In genomic region chr2:28518231-28518630, GRCm38 (mm10) we compare ENCODE assay signal across 10 mouse cellular contexts. TPM values are rescaled to one million over a fixed set of nuclear protein-coding genes. Genes with fewer than 3 reads are reported as not detected.
DNase-seq lines count a peak whose midpoint lies in the region; ATAC-seq and TF ChIP-seq lines count a peak whose summit lies in the region.
"Had no signal": no experiment of that assay in that cellular context is flagged by ENCODE, and none has a peak within 500 bp of the region (broad histone marks: within the 10 kb centered on the region; RNA-seq: fewer than 3 reads in every experiment).

No protein-coding gene starts in this region.

- in situ Hi-C loops in CH12.LX (cut with MboI; ENCODE audit: low pct_ligation_motif_present, low pct_unique_long_range_greater_than_20kb, low sequenced_read_pairs), result no loop called here

- peaks cover 7% of the 10 kb centered on the region for H3K27me3 ChIP-seq in CH12.LX (replicated peaks)
- no peaks in the 10 kb centered on the region for H3K27me3 ChIP-seq in forebrain, embryonic 16.5 days (replicated peaks; ENCODE audit: control insufficient read depth, insufficient read depth, low read length)

- peak; percentile 41 for ATAC-seq in forebrain, embryonic 16.5 days

- TF ChIP-seq EP300 in CH12.LX (IDR thresholded peaks at IDR 0.05; ENCODE audit: low read length), result no peak

- TF ChIP-seq CTCF in CH12.LX (conservative IDR thresholded peaks at IDR 0.05 in 1 of 2, IDR thresholded peaks at IDR 0.05 in 1 of 2; ENCODE audit: low read depth in 2 of 2, low read length in 2 of 2), result no peak

- intact Hi-C loops in heart, postnatal 10 days (cut with DNase I), result no loop called here

- H3K4me2 ChIP-seq in CH12.LX (ENCODE audit: insufficient read depth, low read depth, poor library complexity, severe bottlenecking), result 0 out of 2 replicates have a peak overlapping the region, but pooled peaks have one; percentile 18
- H3K4me2 ChIP-seq in forebrain, embryonic 16.5 days (ENCODE audit: low read length), result peak overlapping the region; percentile 26

- no peak for TF ChIP-seq RAD21 in CH12.LX (IDR thresholded peaks at IDR 0.05; ENCODE audit: low read depth, low read length)

- WGBS in forebrain, embryonic 16.5 days, result 23% methylated on average over 2 of the region's 2 CpGs

- H3K9ac ChIP-seq in CH12.LX (ENCODE audit: insufficient read depth, low read depth), result no peak overlapping the region
- H3K9ac ChIP-seq in forebrain, embryonic 16.5 days (replicated peaks; ENCODE audit: low read depth, low read length), result no peak overlapping the region
- H3K9ac ChIP-seq: heart, embryonic 13.5 days had no signal

- peak; percentile 27 to 49 for DNase-seq in layer of hippocampus, postnatal 10 days (ENCODE audit: low spot score in 2 of 2)
- DNase-seq in layer of hippocampus, postnatal 25 days (ENCODE audit: extremely low spot score in 1 of 2, low spot score in 1 of 2), result no peak
- peak; percentile 79 for DNase-seq in CH12.LX (ENCODE audit: extremely low read depth)
- DNase-seq in naive thymus-derived CD4-positive, alpha-beta T cell, adult 2 months (ENCODE audit: low read depth), result peak; percentile 80
- DNase-seq in lung, postnatal 14 days, result no peak
- no peak for DNase-seq in gastrocnemius, postnatal 25 days
- DNase-seq in heart, postnatal 10 days, result no peak

- H3K4me1 ChIP-seq in CH12.LX (ENCODE audit: control insufficient read depth in 1 of 2, insufficient read depth in 2 of 2), result peaks cover 31 to 66% of the 10 kb centered on the region in 2 experiments
- H3K4me1 ChIP-seq in forebrain, embryonic 16.5 days (replicated peaks; ENCODE audit: control insufficient read depth, insufficient read depth, low read length), result peaks cover 70% of the 10 kb centered on the region

- no peaks in the 10 kb centered on the region for H3K9me3 ChIP-seq in CH12.LX (replicated peaks; ENCODE audit: low read length)
- H3K9me3 ChIP-seq in forebrain, embryonic 16.5 days (ENCODE audit: control insufficient read depth, low read length), result no peaks in the 10 kb centered on the region
- H3K9me3 ChIP-seq: heart, embryonic 13.5 days had no signal

- no peak overlapping the region for H3K4me3 ChIP-seq in CH12.LX (replicated peaks in 1 of 3; ENCODE audit: low read depth in 2 of 3, low read length in 2 of 3, poor library complexity in 1 of 3)
- no peak overlapping the region for H3K4me3 ChIP-seq in forebrain, embryonic 16.5 days (replicated peaks; ENCODE audit: low read length)
- H3K4me3 ChIP-seq: heart, embryonic 13.5 days had no signal

- dilution Hi-C loops in CH12.LX (cut with MboI; ENCODE audit: extremely low pct_ligation_motif_present, extremely low pct_unique_long_range_greater_than_20kb, low sequenced_read_pairs), result no loop called here

- peaks cover 0 to 11% of the 10 kb centered on the region in 2 experiments for H3K36me3 ChIP-seq in CH12.LX (replicated peaks in 1 of 2; ENCODE audit: control insufficient read depth in 1 of 2, insufficient read depth in 1 of 2, low read length in 1 of 2)
- H3K36me3 ChIP-seq in forebrain, embryonic 16.5 days (ENCODE audit: control insufficient read depth, insufficient read depth), result no peaks in the 10 kb centered on the region
- H3K36me3 ChIP-seq: heart, embryonic 13.5 days had no signal

- no peak for TF ChIP-seq POLR2A in CH12.LX (IDR thresholded peaks at IDR 0.05; ENCODE audit: low read depth, low read length)

- H3K27ac ChIP-seq in CH12.LX (ENCODE audit: insufficient read depth, low read depth), result peak overlapping the region; percentile 49; the same call in 1 of the 2 replicates
- H3K27ac ChIP-seq in forebrain, embryonic 16.5 days (ENCODE audit: low read length), result peak overlapping the region; percentile 66
- H3K27ac ChIP-seq: heart, embryonic 13.5 days had no signal

- H3K79me2 ChIP-seq in CH12.LX (replicated peaks; ENCODE audit: control insufficient read depth, extremely low read depth, insufficient read depth, poor library complexity, severe bottlenecking), result no peaks in the 10 kb centered on the region

TF ChIP-seq in CH12.LX, 34 proteins besides CTCF, POLR2A, EP300 and RAD21:
- TF ChIP-seq ETS1 (conservative IDR thresholded peaks at IDR 0.05; ENCODE audit: low read depth, low read length) (0 out of 2 replicates have a peak, but pooled peaks have one; percentile 18), ZNF384 (IDR thresholded peaks at IDR 0.05; ENCODE audit: low read depth, low read length) (no peak), MXI1 (IDR thresholded peaks at IDR 0.05; ENCODE audit: low read depth, low read length) (peak; percentile 77), MEF2A (IDR thresholded peaks at IDR 0.05; ENCODE audit: borderline replicate concordance, low read depth, low read length) (peak; percentile 52; the same call in 1 of the 2 replicates), ELF1 (IDR thresholded peaks at IDR 0.05; ENCODE audit: low read depth, low read length) (no peak)

RNA-seq across cellular contexts. Expression of gene Ralgds, which starts 5.3 kb away (rescaled TPM):
- 100 to 1,000 TPM; 155 to 158 TPM for total RNA-seq in layer of hippocampus, postnatal 10 days (2021)
- total RNA-seq in layer of hippocampus, postnatal 25 days (2021), result 100 to 1,000 TPM; 115 to 132 TPM
- total RNA-seq in CH12.LX (2012; rRNA removed) (11.0 and 11.4 TPM in 2 replicates), CH12.LX (2014; rRNA removed) (4.1 and 4.8 TPM in 2 replicates)
- polyA plus RNA-seq in CH12.LX (2012; ENCODE audit: insufficient read length, low read depth), result 6.6 and 7.4 TPM in 2 replicates
- polyA plus RNA-seq in forebrain, embryonic 16.5 days (2015; fragmentation: Nextera tagmentation; extraction: Ambion mirVana), result 83.5 and 83.7 TPM in 2 replicates
- total RNA-seq in gastrocnemius, postnatal 25 days (2021), result 10 to 100 TPM in 1 of 2 experiments, 1 to 10 TPM in 1; 8.3 to 11.6 TPM
- total RNA-seq in heart, postnatal 10 days (2021), result 10 to 100 TPM; 20.6 to 26.6 TPM

RNA-seq across cellular contexts. Expression of gene Gm10134, which starts 12.3 kb away (rescaled TPM):
- total RNA-seq in layer of hippocampus, postnatal 10 days (2021), result 1 to 10 TPM in 1 of 2 experiments, not detected in 1; 1.2 TPM
- 1 to 10 TPM in 1 of 2 experiments, not detected in 1; 2.0 TPM for total RNA-seq in layer of hippocampus, postnatal 25 days (2021)
- total RNA-seq in CH12.LX (2012; rRNA removed), result not detected in 2 replicates
- not detected in 2 replicates for total RNA-seq in CH12.LX (2014; rRNA removed)
- polyA plus RNA-seq in CH12.LX (2012; ENCODE audit: insufficient read length, low read depth), result not detected in 2 replicates
- 1.8 and 2.4 TPM in 2 replicates for polyA plus RNA-seq in forebrain, embryonic 16.5 days (2015; fragmentation: Nextera tagmentation; extraction: Ambion mirVana)
- 1 to 10 TPM in 1 of 2 experiments, under 1 TPM in 1; 0.88 to 1.2 TPM for total RNA-seq in gastrocnemius, postnatal 25 days (2021)
- 1 to 10 TPM; 1.7 to 2.8 TPM for total RNA-seq in heart, postnatal 10 days (2021)

RNA-seq across cellular contexts. Expression of gene Gbgt1, which starts 21.5 kb away (rescaled TPM):
- total RNA-seq in layer of hippocampus, postnatal 10 days (2021), result 1 to 10 TPM; 1.2 to 1.9 TPM
- total RNA-seq in layer of hippocampus, postnatal 25 days (2021), result 1 to 10 TPM; 1.5 to 2.1 TPM
- not detected in 2 replicates for total RNA-seq in CH12.LX (2012; rRNA removed)
- not detected in 2 replicates for total RNA-seq in CH12.LX (2014; rRNA removed)
- polyA plus RNA-seq in CH12.LX (2012; ENCODE audit: insufficient read length, low read depth), result not detected in 2 replicates
- polyA plus RNA-seq in forebrain, embryonic 16.5 days (2015; fragmentation: Nextera tagmentation; extraction: Ambion mirVana), result 0.51 and 1.2 TPM in 2 replicates
- total RNA-seq in gastrocnemius, postnatal 25 days (2021), result 1 to 10 TPM in 1 of 2 experiments, under 1 TPM in 1; 0.54 to 1.0 TPM
- 1 to 10 TPM; 2.5 to 2.8 TPM for total RNA-seq in heart, postnatal 10 days (2021)

RNA-seq across cellular contexts. Expression of gene Cel, which starts 45.0 kb away (rescaled TPM):
- not detected for total RNA-seq in layer of hippocampus, postnatal 10 days (2021)
- not detected for total RNA-seq in layer of hippocampus, postnatal 25 days (2021)
- total RNA-seq in CH12.LX (2012; rRNA removed) (not detected in 2 replicates), CH12.LX (2014; rRNA removed) (not detected in 2 replicates)
- polyA plus RNA-seq in CH12.LX (2012; ENCODE audit: insufficient read length, low read depth), result not detected in 2 replicates
- not detected in 2 replicates for polyA plus RNA-seq in forebrain, embryonic 16.5 days (2015; fragmentation: Nextera tagmentation; extraction: Ambion mirVana)
- not detected for total RNA-seq in gastrocnemius, postnatal 25 days (2021)
- total RNA-seq in heart, postnatal 10 days (2021), result not detected
- total RNA-seq: left cerebral cortex, adult 18-20 months had no signal
- polyA plus RNA-seq: heart, embryonic 13.5 days had no signal

RNA-seq across cellular contexts. Expression of gene Mrps2, which starts 50.4 kb away (rescaled TPM):
- total RNA-seq in layer of hippocampus, postnatal 10 days (2021), result 10 to 100 TPM; 37.2 to 37.4 TPM
- total RNA-seq in layer of hippocampus, postnatal 25 days (2021), result 10 to 100 TPM; 38.3 to 39.2 TPM
- total RNA-seq in CH12.LX (2012; rRNA removed), result 21.3 and 28.7 TPM in 2 replicates
- 45.5 and 46.6 TPM in 2 replicates for total RNA-seq in CH12.LX (2014; rRNA removed)
- 73.3 and 78.5 TPM in 2 replicates for polyA plus RNA-seq in CH12.LX (2012; ENCODE audit: insufficient read length, low read depth)
- polyA plus RNA-seq in forebrain, embryonic 16.5 days (2015; fragmentation: Nextera tagmentation; extraction: Ambion mirVana), result 50.9 and 60.0 TPM in 2 replicates
- 10 to 100 TPM; 25.1 to 25.8 TPM for total RNA-seq in gastrocnemius, postnatal 25 days (2021)
- 10 to 100 TPM; 45.1 to 48.3 TPM for total RNA-seq in heart, postnatal 10 days (2021)

Comparison
In these comparisons a context has a peak if more than half of its experiments do, and no peak if none do; other contexts are left out.
1. DNase-seq: peak in layer of hippocampus, postnatal 10 days (2 of 2), CH12.LX (single experiment) and naive thymus-derived CD4-positive, alpha-beta T cell, adult 2 months (single experiment); none in layer of hippocampus, postnatal 25 days (0 of 2), lung, postnatal 14 days (single experiment), gastrocnemius, postnatal 25 days (single experiment) and heart, postnatal 10 days (0 of 2).
2. RNA of gene Ralgds, which starts 5.3 kb away (total RNA-seq): 155 to 158 TPM in layer of hippocampus, postnatal 10 days and 115 to 132 TPM in layer of hippocampus, postnatal 25 days; 20.6 to 26.6 TPM in heart, postnatal 10 days, 8.3 to 11.6 TPM in gastrocnemius, postnatal 25 days and 4.1 to 11.4 TPM in CH12.LX; every median in the first group is over 4 times any median in the second.